ENCODE assay signal across 30 mouse cellular contexts in the genomic region with DNA sequence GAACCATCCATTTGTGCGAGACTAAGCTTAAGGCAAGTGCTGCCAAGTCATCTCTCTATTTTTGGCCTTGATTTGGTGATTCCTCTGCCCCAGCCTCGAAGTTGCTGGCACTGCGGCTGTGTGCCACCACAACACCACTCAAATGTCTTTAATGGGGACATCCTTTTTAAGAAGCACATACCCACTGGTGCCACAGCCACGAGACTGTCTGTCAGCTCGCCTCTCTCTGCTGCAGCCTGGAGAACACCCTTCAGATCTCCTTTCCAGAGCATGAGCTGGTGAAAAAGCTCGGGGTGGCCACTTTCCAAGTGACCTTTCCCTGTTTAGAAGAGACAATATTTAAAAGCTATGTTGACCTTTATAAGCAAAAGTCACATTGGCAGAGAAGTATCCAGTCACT. TPM values are rescaled to one million over a fixed set of nuclear protein-coding genes. Genes with fewer than 3 reads are reported as not detected.
DNase-seq lines count a peak whose midpoint lies in the region.
"Had no signal": no experiment of that assay in that cellular context is flagged by ENCODE, and none has a peak within 500 bp of the region (broad histone marks: within the 10 kb centered on the region; RNA-seq: fewer than 3 reads in every experiment).

No protein-coding gene starts in this region.

- intact Hi-C loops in gastrocnemius, postnatal 36 days (cut with DNase I), result no loop called here

- peak; percentile 70 for DNase-seq in adrenal gland, adult 2 months
- no peak for DNase-seq in adrenal gland, postnatal 4 days (ENCODE audit: low spot score in 2 of 2)
- DNase-seq in gastrocnemius, postnatal 25 days, result peak; percentile 32
- DNase-seq in gastrocnemius, postnatal 36 days, result no peak
- peak; percentile 35 for DNase-seq in adrenal gland, postnatal 14 days
- DNase-seq in brain, adult 2 months (ENCODE audit: low read depth, low spot score), result peak; percentile 37
- DNase-seq in heart, adult 18-20 months, result no peak
- DNase-seq: B cell, adult 2 months; cerebellum, adult 11 months; cerebellum, adult 2 months; cerebellum, adult 9-11 months; cerebellum, postnatal 25 days; forebrain, postnatal 0 days; heart, adult 11 months; heart, postnatal 10 days; heart, postnatal 36 days; kidney, adult 11 months; kidney, adult 8-10 months had no signal

RNA-seq across cellular contexts. Expression of a gene that starts 31.7 kb away (rescaled TPM):
- 10 to 100 TPM; 21.2 to 21.4 TPM for total RNA-seq in adrenal gland, adult 2 months (2021)
- 8.4 and 9.1 TPM in 2 replicates for polyA plus RNA-seq in adrenal gland, adult 2 months (2012; rRNA removed)
- 10 to 100 TPM; 19.9 to 26.3 TPM for total RNA-seq in adrenal gland, postnatal 4 days (2021)
- 1 to 10 TPM; 8.1 to 9.3 TPM for total RNA-seq in gastrocnemius, postnatal 25 days (2021)
- 1 to 10 TPM; 8.9 to 9.3 TPM for total RNA-seq in gastrocnemius, postnatal 36 days (2021)
- 20.2 and 23.4 TPM in 2 replicates for total RNA-seq in adrenal gland, postnatal 14 days (2021)
- 10 to 100 TPM in 1 of 2 experiments, 1 to 10 TPM in 1; 8.7 to 10.0 TPM for total RNA-seq in heart, adult 18-20 months (2021)

RNA-seq across cellular contexts. Expression of a gene that starts 32.7 kb away (rescaled TPM):
- 10 to 100 TPM; 46.7 to 49.6 TPM for total RNA-seq in adrenal gland, adult 2 months (2021)
- polyA plus RNA-seq in adrenal gland, adult 2 months (2012; rRNA removed), result 25.3 and 29.8 TPM in 2 replicates
- total RNA-seq in adrenal gland, postnatal 4 days (2021), result 10 to 100 TPM; 56.0 to 57.3 TPM
- 10 to 100 TPM; 28.5 to 30.6 TPM for total RNA-seq in gastrocnemius, postnatal 25 days (2021)
- total RNA-seq in gastrocnemius, postnatal 36 days (2021), result 10 to 100 TPM; 27.0 to 31.4 TPM
- total RNA-seq in adrenal gland, postnatal 14 days (2021), result 45.4 and 49.8 TPM in 2 replicates
- total RNA-seq in heart, adult 18-20 months (2021), result 10 to 100 TPM; 36.3 to 37.4 TPM

RNA-seq across cellular contexts. Expression of a gene that starts 34.8 kb away (rescaled TPM):
- 10 to 100 TPM; 83.9 to 89.2 TPM for total RNA-seq in adrenal gland, adult 2 months (2021)
- polyA plus RNA-seq in adrenal gland, adult 2 months (2012; rRNA removed), result 25.2 and 33.4 TPM in 2 replicates
- 10 to 100 TPM; 68.2 to 74.2 TPM for total RNA-seq in adrenal gland, postnatal 4 days (2021)
- 10 to 100 TPM; 39.0 to 41.5 TPM for total RNA-seq in gastrocnemius, postnatal 25 days (2021)
- total RNA-seq in gastrocnemius, postnatal 36 days (2021), result 10 to 100 TPM; 35.5 to 39.1 TPM
- 74.6 and 77.2 TPM in 2 replicates for total RNA-seq in adrenal gland, postnatal 14 days (2021)
- total RNA-seq in heart, adult 18-20 months (2021), result 10 to 100 TPM; 51.2 to 53.4 TPM

RNA-seq across cellular contexts. Expression of a gene that starts 43.7 kb away (rescaled TPM):
- 1 to 10 TPM in 1 of 2 experiments, not detected in 1; 3.9 TPM for total RNA-seq in adrenal gland, adult 2 months (2021)
- 2.9 and 4.4 TPM in 2 replicates for polyA plus RNA-seq in adrenal gland, adult 2 months (2012; rRNA removed)
- total RNA-seq in adrenal gland, postnatal 4 days (2021), result under 1 TPM; 0.20 TPM
- total RNA-seq in gastrocnemius, postnatal 25 days (2021), result not detected
- total RNA-seq in gastrocnemius, postnatal 36 days (2021), result not detected
- total RNA-seq in adrenal gland, postnatal 14 days (2021), result 0.26 and 0.30 TPM in 2 replicates
- total RNA-seq in heart, adult 18-20 months (2021), result not detected
- total RNA-seq: CH12.LX; common myeloid progenitor, adult 5-6 weeks; forebrain, postnatal 0 days; gastrocnemius, adult 18-20 months; gastrocnemius, postnatal 4 days; heart, postnatal 10 days; heart, postnatal 36 days had no signal
- polyA plus RNA-seq: cerebellum, adult 2 months; embryonic facial prominence, embryonic 12.5 days; embryonic facial prominence, embryonic 15.5 days; forebrain, embryonic 11.5 days; forebrain, embryonic 14.5 days; forebrain, postnatal 0 days; heart, embryonic 12.5 days; heart, embryonic 15.5 days; intestine, embryonic 15.5 days; Patski had no signal

Comparison
In these comparisons a context has a peak if more than half of its experiments do, and no peak if none do; other contexts are left out.
1. DNase-seq: peak in adrenal gland, adult 2 months (single experiment), gastrocnemius, postnatal 25 days (single experiment), adrenal gland, postnatal 14 days (single experiment) and brain, adult 2 months (single experiment); none in adrenal gland, postnatal 4 days (0 of 2), gastrocnemius, postnatal 36 days (0 of 2) and heart, adult 18-20 months (0 of 2).